Mouse (Mus musculus) left cerebral cortex, postnatal 14 days (tissue): ENCODE results near the gene Sema3c. TPM values are rescaled to one million over a fixed set of nuclear protein-coding genes. Genes with fewer than 3 reads are reported as not detected.
"Not testable (repeated sequence)": the region's sequence is repeated elsewhere in the genome, so short reads cannot be mapped to it uniquely, and the experiment has no call there.

Source experiments
- DNase-seq, 2 experiments: peaks; one replicate each; pipeline ENCODE4 v3.0.0; 2021 to 2022; ENCODE audit warnings: low spot score in 2 of 2, mixed read lengths in 1 of 2
- intact Hi-C: fragments of 180-260 bp; cut with DNase I; formaldehyde crosslinking; loops from one replicate; pipeline ENCODE4 v1.15.1; 2025
- long read RNA-seq, 2 experiments: library from polyadenylated mRNA; stranded (forward); transcript quantifications; one replicate each; pipeline ENCODE4 v2.0.0; 2021
- total RNA-seq, 2 experiments: library from RNA; stranded (reverse); gene quantifications; 2 replicates each; pipeline ENCODE4 v1.2.3; 2021

Gene Sema3c
- 10 to 100 TPM; 24.4 to 26.1 TPM for total RNA-seq
- long read RNA-seq, experiment 1, full-length matches to known transcripts = 16 of 21 reads
- long read RNA-seq, experiment 1, partial matches to known transcripts = 5 of 21 reads
- long read RNA-seq, experiment 1, other reads (novel, unspliced or antisense) = 0 of 21 reads
- long read RNA-seq, experiment 2, full-length matches to known transcripts = 12 of 17 reads
- long read RNA-seq, experiment 2, partial matches to known transcripts = 4 of 17 reads
- long read RNA-seq, experiment 2, other reads (novel, unspliced or antisense) = 1 of 17 reads

DNA sequence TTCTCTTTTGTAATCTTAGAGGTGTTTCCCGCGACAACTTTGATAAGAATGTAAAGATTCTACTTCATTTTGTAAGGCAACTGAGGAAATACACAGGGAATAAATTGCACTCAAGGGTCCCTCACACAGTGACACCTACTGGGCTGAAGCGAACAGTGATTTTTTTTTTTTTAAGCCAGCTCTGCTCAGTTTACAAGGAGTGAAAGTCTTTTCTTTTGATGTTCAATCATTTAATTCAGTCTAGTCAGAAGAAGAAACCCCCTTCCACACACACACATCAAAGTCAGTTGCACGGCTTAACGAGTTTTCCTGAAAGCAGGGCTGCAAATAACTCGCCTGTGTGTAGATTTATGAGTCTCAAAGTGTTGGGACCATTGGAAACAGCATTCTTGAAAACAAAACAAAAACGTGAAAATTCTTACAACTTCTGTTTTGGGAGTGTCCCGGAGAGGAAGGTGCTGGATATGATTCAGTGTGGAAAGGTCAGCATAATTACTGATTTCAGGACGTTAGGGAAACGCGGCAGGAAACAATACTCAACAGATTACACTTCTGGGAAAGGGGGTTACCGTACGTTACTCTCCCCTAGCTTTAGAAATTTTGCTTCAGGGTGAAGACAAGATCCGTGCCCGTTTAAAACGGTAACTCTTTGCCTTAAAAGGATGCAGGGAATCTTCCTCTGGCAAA is at the start of gene Sema3c:
TSS of gene Sema3c (plus strand) at position 588 of the 687 bp plus-strand sequence.
- intact Hi-C loops = loop anchor here (5.0 to 10.0 kb wide), 2 partner anchors 191 to 627 kb away; no protein-coding TSS in a partner anchor
- DNase-seq = peak in 1 of 2 experiments; percentile 12

DNA sequence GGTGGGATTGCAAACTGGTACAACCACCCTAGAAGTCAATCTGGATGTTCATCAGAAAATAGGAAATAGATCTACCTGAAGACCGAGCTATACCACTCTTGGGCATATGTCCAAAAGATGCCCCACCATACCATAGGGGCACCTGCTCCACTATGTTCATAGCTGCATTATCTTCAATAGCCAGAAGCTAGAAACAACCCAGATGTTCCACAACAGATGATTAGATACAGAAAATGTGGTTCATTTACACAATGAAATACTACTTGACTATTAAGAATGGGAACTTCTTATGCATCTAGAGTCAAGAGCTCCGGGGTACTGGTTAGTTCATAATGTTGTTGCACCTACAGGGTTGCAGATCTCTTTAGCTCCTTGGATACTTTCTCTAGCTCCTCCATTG is 42.9 kb upstream of the Sema3c start:
- DNase-seq, intact Hi-C loops: not testable (repeated sequence)

DNA sequence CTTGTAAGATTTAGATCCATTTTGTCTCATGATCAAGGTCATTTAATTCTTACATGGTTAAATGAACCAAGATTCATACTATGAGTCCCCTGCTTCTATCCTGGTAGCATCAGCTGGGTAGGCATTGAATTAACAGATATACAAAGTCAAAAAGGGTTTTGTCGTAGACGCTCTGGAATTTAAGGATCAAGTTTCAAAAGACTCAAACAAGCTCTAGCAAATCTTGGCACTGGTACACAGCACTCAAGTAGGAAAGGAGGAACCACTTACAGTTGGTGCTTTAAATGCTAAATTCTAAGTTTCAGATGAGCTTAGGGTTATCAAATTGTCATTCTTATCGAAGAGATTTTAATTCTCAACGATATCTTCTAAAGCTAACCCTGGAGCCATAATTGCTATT is 30.9 kb upstream of the Sema3c start:
- intact Hi-C loops = no loop called here
- DNase-seq = no peak

DNA sequence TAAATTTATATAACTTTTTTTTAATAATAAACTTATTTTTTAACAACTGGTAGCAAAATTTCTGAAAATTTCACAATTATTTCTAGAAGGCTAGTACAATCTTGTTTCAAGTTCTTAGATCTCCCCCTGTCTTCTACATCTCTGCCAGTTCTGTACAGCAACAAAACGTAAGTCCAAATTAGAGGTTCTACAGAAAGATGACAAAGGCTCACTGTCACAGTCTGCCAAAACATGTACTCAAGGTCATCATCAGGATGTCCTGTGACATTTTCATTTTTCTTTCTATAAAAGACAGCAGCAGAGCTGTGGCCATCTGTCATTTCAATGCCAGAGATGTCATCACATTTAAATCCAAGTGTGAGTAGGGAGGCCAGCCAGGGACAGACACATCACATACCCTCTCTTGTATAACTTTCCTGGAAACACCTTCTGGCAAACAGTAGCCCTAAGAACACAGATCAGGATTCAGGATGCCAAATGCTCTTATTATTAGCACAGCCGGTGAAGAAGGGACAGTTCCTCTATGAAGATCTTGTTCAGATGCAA is 29.1 kb upstream of the Sema3c start:
- no peak for DNase-seq
- intact Hi-C loops = no loop called here

DNA sequence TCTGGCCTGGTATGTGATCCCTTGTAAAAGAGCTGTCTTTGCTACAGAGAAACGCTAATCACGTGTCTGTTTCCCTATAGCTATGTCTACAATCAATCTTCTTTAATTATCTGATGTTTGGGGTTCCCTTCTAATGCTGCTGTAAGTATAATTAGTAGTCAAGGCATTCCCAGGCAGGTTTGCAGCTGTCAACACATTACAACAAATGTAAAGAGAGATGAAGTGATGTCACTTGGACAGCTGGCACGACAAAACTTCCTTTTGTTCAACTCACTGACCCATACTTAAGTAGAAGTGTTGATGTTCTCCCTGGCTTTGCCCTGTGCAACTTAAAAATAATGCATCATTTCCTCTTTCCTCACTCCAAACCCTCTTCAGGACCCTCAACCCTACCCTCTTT is 22.4 kb upstream of the Sema3c start:
- intact Hi-C loops = no loop called here
- no peak for DNase-seq

DNA sequence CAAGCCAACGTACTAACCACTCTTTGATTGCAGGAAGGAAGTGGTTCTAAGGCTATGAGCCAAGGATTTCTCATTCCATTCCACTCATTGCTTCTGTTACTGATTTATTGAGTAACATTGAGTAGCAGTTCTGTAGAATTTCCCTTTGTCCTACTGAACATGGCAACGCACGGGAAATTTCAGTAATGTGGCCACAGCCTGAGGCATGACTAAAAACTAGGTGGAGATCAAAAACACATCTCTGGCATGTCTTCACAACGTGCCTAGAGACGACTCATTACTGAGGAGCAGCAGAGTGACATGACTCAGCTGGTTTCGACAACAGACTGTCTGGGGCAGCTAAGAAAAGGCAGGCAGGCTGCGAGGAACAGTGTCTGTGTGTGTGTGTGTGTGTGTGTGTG is 18.0 kb upstream of the Sema3c start:
- intact Hi-C loops = no loop called here
- peak in 1 of 2 experiments; percentile 28 for DNase-seq

DNA sequence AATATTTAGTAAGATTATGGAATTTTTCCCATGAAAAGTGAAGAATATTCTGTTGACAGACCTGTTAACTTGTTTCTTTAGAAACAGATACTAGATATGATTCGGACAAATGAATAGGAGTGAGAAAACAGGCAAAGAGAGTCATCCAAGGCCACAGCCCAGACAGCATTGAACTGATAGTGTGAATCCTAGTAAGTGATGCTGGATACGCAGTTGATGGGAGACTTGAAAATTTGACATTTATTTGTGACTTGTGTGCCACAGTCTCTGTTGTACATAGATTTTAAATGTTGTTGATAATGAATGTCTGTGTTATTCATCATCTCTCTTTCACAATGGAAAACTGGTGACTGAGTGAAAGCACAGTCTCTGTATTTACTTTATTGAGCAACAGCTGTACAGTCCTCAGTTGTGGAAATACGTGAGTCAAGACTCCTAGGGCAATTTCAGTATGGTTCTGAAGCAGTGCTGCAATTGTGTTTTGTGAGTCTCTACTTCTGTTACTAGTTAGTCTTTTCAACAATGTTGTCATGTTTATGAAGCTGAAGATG is 17.3 kb upstream of the Sema3c start:
- no peak for DNase-seq
- intact Hi-C loops = no loop called here

DNA sequence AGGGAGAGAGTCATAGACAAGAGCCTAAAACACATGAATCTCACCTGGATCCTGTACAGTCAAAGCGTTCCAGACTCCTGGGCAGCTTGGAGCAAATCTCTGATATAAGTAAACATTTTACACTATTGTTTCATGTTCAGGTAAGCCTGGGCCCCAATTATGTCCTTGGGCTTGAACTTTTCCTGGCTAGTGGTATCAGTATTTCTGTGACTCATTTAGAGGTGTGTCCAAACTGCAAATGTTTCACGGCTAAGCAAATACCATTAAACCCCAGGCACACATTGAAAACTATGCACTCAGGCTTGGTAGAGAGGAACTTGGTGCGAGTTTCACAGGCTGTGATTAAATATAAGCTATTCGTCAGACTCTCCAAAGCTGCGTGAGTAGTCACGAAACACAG is 2.5 kb upstream of the Sema3c start:
- DNase-seq = no peak
- intact Hi-C loops = loop anchor here (5.0 to 10.0 kb wide), 2 partner anchors 193 to 624 kb away; no protein-coding TSS in a partner anchor

DNA sequence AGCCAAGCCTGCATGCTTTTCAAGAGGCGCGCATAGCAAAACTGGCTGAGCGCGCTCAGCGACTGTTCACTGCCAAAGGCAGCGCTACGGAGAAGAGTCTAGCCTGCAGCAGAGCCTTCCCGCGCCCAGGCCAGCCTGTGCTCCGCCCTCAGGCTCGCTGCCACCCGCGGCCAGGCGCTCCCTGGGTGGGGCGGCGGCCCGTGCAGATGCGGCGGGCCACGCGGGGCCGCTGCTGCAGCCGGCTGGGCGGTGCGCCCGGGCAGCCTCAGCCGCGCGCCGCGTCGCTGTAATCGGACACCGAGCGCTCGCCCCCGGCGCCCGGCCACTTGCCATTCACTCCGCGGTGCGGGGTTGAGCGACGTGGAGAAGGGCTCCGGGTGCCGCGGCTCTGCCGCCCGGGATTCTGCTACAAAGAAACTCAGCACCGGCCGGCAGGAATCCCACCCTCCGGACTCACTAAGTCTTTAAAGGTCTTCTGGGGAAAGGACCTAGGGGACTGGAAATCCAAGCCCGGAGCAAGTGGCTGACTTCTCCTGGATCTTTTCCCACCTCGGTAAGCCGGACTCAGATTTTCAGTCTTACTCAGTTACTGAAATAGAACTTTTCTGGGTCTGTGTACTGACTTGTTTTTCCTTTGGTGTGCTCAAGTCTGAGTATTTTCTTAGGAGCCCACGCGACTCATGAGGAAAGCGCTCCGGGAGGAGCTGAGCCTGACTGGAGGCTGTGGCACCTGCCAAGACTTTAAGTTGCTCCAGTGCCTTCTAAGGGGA is 517 bp downstream of the Sema3c start:
- intact Hi-C loops = loop anchor here (5.0 to 10.0 kb wide), 3 partner anchors 190 to 637 kb away; no protein-coding TSS in a partner anchor
- DNase-seq = peak; percentile 11 to 43

DNA sequence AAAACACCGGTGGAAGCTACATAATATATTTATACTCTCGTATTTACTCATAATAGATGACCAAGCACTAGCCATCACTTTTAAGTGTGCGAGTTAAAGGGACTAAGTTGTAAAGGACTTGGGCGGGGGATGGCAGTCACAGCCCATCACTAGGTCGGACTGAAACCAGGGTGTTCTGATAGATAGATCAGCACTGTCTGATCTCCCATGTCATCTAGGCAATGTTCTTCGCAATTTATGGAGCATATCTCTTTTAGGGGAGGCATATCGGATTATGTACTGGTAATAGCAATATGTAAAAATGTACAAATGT is 1.1 kb downstream of the Sema3c start:
- intact Hi-C loops = loop anchor here (5.0 to 10.0 kb wide), 2 partner anchors 190 to 638 kb away; no protein-coding TSS in a partner anchor
- no peak for DNase-seq

DNA sequence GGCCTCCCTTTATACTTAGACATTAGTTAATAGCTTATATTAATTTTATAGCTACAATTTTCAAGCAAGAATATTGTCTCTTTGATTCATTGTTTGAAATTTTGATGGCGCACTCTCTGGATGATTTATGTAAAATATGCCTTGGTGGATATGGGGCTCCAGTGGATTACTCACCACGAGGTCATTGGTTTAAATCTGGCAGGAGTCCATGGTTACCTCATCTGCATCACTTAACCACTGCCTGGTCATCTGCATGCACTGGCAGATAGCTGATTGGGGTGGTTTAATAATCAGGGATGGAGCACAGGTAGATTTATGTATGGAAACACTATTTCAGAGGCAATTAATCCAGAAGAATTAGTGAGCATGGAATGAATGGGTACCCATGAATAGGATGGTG is 2.0 kb downstream of the Sema3c start:
- no peak for DNase-seq
- intact Hi-C loops = loop anchor here (5.0 to 10.0 kb wide), 2 partner anchors 189 to 639 kb away; no protein-coding TSS in a partner anchor

DNA sequence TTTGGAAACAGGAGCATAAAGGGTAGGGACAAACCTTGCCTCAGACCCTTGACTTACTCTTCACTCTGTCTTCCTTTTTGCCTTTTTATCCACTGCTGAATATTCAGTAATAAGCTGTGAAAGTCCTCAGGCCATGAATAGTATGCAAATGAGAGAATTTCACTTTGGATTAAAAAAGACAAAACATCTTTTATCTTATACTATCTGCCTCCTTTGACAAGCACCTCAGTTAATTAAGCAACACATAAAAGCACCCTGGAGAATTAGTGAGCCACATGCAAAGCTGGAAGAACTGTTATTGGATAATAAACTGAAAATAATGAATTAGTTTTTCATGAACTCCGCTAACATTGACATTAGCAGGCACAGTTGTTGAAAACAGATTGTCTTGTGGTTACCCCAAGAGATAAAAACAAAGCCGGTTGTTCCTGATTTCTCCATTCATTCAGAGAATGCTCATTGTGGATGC is 8.0 kb downstream of the Sema3c start:
- intact Hi-C loops = no loop called here
- no peak for DNase-seq

DNA sequence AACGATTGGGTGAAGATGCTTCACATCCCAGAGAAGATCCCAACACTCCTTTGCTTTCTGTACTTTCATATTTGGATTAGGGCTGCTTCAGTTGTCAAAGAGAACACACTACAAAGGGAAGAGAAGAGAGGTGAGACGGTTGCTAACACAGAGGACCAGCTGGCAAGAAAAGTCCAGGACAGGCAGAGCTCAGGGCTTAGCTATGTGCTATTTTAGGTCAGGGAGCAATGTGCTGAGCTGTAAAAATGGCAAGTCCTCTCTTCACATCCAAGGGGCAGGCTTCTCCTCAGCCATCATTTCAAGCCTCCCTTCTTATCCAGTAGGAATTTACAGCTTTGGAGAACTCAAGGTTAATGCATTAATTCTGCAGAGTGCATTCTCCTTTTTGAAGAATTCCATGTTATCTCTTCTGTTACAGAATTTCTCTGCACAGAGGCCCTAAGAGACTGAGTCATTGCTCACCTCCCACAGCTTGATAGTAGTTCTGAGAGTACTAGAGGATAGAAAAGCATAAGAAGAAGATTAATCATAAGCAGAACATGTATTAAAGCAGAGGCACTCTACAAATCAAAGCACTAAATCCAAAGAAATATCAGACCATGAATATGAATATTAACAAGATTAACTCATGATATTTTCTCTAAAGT is 10.3 kb downstream of the Sema3c start:
- intact Hi-C loops = no loop called here
- peak in 1 of 2 experiments; percentile 5 for DNase-seq

DNA sequence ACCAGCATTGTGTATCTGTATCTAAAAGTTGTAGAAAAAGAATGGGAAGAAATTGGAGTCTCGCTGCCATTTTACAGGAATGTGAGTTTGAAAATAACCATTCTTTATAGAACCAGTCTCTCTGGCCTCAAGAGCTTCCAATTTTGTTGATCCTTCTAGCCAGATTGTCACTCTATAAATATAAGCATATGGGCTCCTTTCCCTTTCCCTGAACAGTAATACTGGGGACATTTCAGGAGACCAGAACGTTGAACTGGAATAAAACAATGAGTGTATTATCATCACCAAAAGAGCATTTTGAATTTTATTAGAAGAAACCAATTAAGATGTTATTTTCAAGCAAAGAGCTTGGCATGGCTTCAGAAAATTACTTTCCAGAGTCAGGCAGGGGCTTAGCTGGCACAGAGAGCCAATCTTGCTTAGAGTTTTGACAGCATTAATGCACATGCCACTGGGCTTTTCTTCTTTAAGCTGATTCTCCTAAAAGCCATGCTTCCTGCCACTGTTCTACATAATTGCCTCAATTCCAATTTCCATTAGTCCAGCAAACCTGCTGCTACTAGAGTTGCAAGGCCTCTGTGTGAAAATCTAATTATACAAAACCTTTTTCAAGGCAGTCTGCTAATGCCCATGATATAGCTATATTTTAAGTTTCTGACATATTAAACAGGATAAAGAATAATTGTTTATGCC is 12.6 kb downstream of the Sema3c start:
- intact Hi-C loops = no loop called here
- no peak for DNase-seq

DNA sequence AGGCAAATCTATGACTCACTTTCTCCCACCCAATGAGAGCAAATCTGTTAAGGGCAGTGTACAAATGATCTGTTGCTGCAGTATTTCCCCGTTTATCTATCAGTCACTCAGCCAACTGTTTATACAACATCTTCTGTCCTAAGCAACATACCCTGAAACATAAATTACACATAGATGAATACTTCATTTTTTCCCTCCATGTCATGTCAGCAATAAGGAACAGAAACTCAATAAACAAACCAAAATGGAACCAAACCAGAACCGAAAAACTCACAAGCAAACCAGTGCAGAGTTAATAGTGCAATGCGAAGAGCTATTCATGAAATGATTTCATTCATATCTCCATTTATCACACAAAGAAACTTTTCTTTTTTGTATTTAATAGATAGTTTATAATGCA is 17.8 kb downstream of the Sema3c start:
- intact Hi-C loops = no loop called here
- DNase-seq = no peak

DNA sequence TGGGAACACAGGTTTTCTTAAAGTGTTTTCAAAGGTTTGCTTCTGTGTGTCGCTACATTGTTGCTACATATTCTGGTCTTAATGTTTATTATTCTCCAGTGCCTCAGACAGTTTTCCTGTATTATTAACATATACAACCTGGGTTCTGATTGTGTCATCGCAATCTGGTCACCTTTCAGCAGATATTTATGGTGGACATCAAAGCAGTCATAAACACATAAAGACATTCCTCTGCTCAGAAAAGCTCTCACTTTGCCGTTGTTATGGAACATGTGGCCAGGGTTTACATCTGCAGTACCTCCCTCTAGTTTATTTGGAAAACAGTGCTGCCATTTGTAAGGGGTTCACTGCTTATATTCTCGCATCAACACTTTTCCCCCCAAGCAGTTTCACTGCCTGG is 27.6 kb downstream of the Sema3c start:
- intact Hi-C loops = no loop called here
- no peak for DNase-seq

DNA sequence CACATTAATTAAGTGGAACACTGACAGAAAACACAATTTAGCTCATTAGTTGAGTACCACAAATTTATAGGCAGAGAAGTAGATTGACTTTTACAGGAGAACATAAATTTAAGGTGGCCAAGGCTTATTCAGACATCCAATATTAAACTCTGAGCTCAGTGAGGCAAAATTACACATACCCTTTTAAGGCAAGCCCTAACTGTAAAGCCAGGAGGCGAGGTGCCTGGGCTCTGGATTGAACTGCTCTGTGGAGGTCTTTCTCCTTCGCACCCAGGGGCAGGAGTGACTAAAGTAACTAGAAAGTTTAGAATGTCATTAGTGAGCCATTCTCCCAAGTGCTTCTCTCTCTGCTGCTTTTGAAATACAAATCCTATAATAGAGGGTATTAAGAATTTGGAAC is 46.5 kb downstream of the Sema3c start:
- DNase-seq = no peak
- intact Hi-C loops = no loop called here

DNA sequence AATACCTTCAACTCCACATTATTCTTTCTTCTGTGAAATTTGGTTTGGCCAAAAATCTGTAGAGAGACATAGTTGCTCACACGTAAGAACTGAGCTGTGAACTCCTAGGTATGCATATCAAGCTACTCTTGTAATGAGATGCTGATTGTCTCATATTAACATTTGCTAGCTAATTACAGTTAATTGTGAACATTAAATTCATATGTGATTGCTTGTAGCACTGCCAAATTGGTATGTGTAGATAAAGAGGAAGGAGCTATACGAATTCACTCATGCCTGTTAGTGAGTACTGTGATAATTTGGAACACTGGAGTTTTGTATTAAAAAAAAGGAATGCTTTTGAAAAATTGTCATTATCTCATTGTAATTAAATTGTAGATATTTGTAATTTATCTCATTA is 48.5 kb downstream of the Sema3c start:
- DNase-seq = no peak
- intact Hi-C loops = no loop called here

DNA sequence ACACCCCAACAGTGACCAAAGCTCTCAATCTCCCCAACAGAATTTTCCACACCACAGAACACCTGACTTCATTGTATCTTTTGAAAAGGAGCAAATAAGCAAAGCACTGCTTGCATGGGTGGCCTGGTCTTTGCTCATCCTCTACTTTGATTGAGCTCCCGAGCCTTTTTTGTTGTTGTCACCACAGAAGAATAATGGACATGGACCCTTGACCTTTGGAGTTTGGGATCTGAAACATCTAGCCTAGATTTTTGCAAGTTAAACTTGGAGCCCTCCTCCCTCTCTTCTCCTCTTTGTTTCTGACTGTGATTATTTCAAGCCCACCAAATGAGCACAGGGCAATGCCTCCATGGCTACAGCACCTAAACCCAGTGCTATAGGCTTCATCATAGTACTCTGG is 54.5 kb downstream of the Sema3c start:
- no peak for DNase-seq
- intact Hi-C loops = no loop called here
